Mouse (Mus musculus): ENCODE results near the gene Mus81.
"Not testable (repeated sequence)": the region's sequence is repeated elsewhere in the genome, so short reads cannot be mapped to it uniquely, and the experiment has no call there.

Gene Mus81

GRCm38 (mm10) chr19:5487768-5488550 is at the start of gene Mus81:
Gene Mus81 (minus strand): TSS chr19:5488402.
- peak; percentile 99 for DNase-seq

DNA sequence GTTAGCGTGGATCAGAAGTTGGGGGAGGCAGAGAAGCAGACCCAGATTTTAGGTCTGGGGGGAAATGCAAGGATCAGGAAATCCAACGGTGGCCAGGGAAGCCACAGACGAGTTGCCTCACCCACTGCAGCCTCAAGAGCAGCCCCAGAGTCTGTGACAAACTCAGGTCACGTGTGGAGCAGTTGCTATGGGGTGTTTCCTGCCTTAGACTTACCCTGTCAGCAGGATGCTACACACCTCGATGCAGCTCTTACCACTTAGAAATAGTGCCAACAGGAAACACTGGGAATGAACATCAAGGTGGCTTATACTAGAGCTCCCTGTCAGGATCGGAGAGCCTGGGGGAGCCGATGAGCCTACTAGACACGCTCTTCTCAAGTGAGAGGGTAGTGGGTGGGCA is 44.3 kb upstream of the Mus81 start:
- DNase-seq, result no peak

GRCm38 (mm10) chr19:5530138-5530524 is 41.9 kb upstream of the Mus81 start:
- no peak for DNase-seq

DNA sequence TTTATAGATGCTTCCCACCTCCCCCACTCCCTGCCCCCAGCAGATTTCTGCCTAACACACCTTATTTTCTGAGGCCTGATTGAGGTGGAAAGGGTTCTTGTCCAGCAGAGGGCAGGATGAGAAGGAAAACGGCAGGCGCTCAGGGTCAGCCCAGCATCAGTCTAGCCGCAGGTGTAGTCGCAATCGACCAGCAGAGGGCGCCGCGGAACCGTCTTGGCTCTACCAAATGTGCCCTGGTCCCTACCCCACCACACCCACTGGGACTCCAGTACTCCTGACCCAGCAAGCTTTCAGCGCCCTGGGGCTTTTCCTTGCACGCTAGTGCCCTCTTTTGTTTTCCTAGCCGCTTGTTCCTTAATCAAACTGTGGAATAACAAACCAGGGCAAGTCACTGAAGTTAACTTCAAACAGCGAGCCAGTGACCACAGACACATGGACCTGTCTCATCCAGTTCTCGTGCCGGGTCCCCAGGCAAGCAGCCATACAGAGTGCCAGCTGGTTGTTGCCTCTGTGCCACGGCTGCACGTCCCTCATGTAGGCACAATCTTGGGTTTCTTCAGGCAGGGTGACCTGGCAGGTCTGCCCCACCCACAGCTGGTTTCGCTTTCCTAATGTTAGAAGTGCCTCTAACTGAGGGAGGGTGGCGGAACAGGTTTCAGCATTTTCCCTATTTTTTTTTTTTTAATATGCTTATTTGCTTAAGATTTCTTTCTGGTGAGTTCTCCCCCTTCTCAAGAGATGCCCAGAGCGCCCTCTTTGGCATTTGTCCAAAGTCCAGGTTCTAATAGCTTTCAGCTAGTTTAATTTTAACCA is 41.3 kb upstream of the Mus81 start:
- DNase-seq, result peak; percentile 98

DNA sequence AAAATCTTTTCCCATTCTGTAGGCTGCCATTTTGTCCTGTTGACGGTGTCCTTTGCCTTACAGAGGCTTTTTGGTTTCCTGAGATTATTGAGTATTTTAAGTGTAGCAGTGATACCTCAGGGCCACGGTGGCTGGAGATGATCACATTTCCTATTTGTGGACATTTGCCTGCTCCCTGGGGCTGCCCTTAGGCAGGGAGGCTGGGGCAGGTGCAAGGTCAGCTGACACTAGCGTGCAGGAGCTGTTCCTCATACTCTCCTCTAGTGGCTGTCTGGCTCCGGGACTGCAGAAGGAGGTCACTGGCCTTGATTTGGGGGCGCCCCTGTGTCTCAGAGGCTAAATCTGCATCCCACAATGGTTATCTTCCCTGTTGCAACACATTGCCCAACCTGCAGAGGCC is 37.0 kb upstream of the Mus81 start:
- DNase-seq, result no peak

DNA sequence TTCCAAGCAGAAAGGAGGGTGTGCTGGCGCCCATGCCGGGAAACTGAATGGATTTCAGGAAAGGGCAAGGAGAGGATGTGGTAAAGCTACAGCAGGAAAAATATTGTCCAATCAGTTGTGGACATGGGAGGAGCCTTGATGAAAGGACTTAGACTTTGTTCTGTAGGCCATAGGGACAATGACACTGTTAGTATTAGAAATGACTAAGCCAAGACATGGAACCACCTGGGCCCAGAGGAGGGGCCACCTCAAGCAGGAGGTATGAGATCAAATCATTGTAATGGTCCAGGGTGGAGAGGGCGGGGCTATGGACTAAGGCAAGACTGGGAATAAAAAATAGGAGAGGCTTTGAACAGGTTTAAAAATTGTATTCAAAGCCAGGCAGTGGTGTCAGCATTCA is 30.5 kb upstream of the Mus81 start:
- DNase-seq, result no peak

DNA sequence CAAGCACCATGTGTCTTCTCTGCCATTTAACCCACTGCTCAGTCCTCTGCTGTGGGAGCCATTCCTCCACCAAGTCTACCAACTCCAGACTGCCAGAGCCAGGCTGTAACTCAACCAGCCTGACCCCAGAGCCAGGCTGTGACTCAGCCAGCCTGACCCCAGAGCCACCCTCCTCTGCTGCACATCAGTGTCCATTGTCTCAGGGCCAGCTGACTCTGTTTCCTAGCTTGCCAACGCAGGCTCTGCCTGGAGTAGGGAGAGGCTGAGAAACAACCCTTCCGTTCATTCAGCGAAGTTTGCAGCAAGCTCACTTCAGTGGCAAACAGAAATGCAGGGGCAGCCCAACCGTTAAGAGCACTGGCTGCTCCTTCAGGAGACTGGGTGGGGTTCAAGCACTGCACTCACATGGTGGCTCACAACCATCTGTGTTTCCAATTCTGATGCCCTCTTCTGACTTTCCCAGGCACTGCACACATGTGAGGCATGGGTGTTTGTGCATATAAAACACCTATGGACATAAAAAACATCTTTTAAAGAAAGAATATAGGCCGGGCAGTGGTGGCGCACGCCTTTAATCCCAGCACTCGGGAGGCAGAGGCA is 28.8 kb upstream of the Mus81 start:
- no peak for DNase-seq

GRCm38 (mm10) chr19:5515840-5516777 is 27.9 kb upstream of the Mus81 start:
- no peak for DNase-seq

GRCm38 (mm10) chr19:5513005-5513349 is 24.8 kb upstream of the Mus81 start:
- DNase-seq, result no peak

GRCm38 (mm10) chr19:5512091-5513004 is 24.1 kb upstream of the Mus81 start:
- DNase-seq, result no peak

DNA sequence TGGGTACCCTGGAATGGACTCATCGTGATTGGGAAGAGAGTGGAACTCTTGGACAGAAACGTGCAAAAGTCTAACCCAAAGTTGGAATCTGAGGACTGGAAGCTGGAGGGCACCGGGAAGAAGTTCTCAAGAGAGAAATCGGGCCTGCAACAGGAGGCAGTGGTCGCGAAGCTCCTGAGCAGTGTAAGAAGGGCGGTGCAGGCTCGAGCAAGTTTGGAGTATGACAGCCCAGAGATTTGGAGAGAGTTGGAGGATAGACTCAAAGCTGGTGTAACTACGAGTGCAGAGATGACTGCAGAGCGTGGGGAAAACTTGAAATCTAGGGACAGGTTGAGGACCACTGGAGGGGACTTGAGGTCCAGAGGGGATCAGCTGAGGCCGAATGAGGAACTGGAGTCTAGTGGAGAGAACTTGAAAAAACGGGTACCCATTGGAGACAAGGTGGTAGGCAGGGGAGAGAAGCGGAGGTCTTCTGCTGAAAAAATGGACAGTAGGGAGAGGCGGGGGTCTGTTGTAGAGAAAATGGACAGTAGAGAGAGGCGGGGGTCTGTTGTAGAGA is 23.0 kb upstream of the Mus81 start:
- DNase-seq, result no peak

DNA sequence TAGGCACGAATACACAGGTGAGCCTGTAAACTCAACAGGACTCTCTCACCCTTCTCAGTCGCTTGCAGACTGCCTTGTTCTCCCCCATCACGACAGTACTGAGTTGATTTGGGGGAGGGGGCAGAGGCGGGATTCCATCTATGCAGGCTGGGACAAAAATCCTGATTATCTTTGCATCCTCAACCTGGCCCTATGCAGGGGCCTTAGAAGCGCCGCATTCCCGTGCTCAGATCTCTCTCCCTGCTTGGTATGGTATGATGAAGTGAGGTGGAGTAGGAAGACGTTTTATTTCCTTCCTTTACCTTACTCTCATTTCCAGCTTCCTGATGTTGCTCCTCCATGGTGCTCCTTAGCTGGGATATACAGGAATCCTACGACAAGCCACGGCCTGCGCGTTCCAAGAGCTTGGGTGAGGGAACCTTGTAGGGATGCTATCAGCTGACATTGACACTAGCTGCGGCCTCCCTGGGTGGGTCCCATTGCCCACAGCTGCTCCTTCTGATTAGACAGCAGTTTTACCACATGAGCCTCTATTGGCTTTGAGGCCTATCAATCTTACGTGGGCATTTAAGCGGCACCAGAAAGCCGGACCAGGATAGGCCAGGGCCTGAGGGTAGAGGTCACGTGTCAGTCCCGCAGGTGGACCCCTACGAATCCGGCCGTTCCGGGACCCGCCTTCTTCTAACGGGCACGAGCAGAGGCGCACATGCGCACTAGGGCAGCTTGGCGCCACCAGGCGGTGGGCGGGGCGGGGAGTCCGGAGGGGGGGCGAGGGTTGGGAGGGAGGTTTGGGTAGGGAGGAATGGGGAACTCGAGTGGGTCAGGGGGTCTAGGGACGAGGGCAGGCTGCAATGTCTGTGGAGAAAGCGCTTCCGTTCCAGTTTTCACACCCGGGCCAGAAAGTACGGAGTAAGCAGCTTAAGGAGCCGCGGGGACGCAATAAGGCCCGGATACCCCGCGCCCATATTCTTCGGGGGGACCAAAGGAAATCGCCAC is 22.1 kb upstream of the Mus81 start, which contains the start of gene Snx32:
TSS of gene Snx32 (minus strand) at position 508 of the 996 bp plus-strand sequence.
- peak; percentile 98 for DNase-seq

- DNase-seq, result no peak
Measured at GRCm38 (mm10) chr19:5503687-5504086, 15.5 kb upstream of the Mus81 start, which contains the start of gene 1700020D05Rik. Gene 1700020D05Rik (minus strand): TSS chr19:5503787.

- no peak for DNase-seq
Measured at GRCm38 (mm10) chr19:5500330-5500875, 12.2 kb upstream of the Mus81 start.

GRCm38 (mm10) chr19:5496052-5496370 is 7.8 kb upstream of the Mus81 start:
- no peak for DNase-seq

DNA sequence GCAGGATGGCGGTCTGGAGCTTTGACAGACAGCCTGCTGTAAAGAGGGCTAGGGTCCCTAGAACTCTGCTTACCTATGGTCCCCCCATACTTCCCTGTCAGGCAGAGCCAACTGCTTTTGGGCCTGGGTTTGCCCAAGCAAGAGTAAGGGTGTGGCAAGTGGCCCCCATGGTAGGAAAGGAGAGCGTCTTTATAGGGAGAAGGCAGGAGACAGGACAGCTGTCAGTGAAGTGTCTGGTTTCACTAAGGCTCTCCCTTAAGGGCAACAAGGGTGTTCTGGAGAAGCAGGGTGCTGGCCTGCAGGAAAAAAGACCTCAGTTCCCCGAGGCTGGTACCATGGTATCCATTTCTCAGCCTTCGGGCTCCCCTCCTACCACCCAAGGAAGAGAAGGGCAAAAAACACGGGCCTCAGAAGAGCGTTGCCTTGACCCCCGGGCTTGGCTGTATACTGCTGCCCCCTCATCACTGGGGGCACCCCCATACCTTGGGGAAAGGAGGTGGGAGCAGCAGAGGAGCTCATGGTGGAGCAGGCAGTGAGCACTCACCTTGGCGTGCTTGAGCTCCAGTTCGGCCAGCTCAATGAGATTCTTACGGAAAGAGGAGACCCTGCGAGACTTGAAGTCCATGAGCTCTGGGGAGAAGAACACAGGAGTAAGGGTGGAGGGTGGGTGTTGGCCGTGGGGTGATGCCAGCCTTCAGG is 7.3 kb upstream of the Mus81 start:
- DNase-seq, result no peak

GRCm38 (mm10) chr19:5494314-5494713 is 6.1 kb upstream of the Mus81 start:
- DNase-seq, result no peak

GRCm38 (mm10) chr19:5493301-5493721 is 5.1 kb upstream of the Mus81 start:
- DNase-seq, result not testable (repeated sequence)

DNA sequence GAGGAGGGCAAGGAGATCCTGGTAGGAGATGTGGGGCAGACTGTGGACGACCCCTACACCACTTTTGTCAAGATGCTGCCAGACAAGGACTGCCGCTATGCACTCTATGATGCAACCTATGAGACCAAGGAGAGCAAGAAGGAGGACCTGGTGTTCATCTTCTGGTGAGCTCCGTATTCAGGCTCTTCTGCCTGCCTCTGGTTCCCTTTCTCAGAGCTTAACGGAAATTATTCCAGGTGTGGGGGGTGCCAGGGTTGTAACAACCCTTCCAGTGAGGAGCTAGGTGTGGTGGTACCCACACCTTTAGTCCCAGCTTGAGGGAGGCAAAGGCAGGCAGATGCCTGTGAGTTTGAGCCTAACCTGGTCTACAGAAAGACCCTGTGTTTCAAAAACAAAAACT is 4.4 kb upstream of the Mus81 start:
- no peak for DNase-seq

Data from lung, postnatal 10 days (tissue).